Mouse (Mus musculus) spleen, postnatal 14 days (tissue): ENCODE data around the gene Syngr2.
"Not testable (repeated sequence)": the region's sequence is repeated elsewhere in the genome, so short reads cannot be mapped to it uniquely, and the experiment has no call there.

ENCODE experiments used
- DNase-seq, 2 experiments: peaks; one replicate each; pipeline ENCODE4 v3.0.0; 2021 to 2022; ENCODE audit warnings: low spot score in 2 of 2

Syngr2 gene

DNA sequence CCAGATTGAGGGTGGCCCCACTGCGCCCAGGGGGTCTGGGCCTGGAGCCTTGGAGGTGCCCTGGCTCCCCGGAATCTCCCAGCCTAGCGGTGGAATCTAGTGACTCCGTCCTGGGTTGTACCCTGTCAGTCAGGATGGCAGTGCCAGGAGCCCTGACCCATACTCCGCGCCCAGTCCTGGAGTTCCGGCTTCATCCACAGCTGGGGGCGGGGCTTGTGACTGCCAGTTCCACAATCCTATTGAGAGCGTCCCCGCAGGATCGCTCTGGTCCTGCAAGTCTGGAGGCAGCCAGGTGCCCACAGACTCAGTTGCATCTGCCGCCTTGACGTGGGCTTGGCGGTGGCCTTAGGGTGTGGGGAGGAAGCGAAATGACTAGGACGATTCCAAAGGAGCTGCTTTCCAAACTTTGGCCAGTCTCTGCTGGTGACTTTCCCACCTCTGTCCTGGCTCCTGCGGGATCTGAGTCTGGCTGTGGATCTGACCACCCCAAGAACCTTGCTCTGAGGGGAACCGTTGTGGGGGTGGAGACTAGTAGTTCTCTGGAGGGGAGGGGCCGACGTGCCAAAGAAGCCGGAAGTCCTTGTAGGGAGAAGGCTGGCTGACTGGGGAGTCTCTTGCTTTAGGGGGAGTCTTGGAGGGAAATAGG lies 1.1 kb downstream of the Syngr2 start:
- DNase-seq: peak; percentile 57 to 72

DNA sequence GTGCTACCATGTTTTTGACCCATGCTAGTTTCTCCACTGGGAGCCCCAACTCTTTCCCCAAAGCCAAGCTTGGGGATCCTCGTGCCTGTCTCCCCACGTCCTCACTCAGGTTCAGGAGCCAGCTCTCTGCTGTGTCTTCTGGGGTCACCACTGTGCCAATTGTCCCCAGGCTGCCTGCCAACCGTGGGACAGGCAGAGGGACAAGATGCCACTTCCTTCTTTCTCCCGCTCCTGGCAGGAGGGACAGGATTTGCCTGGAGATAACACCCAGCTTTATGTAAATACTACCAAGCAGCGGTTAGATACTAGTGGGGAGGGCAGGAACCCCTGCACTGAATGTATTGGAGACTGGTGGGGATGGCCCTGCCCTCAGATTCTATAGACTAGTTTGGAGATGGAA lies 4.4 kb downstream of the Syngr2 start:
- DNase-seq: no peak

DNA sequence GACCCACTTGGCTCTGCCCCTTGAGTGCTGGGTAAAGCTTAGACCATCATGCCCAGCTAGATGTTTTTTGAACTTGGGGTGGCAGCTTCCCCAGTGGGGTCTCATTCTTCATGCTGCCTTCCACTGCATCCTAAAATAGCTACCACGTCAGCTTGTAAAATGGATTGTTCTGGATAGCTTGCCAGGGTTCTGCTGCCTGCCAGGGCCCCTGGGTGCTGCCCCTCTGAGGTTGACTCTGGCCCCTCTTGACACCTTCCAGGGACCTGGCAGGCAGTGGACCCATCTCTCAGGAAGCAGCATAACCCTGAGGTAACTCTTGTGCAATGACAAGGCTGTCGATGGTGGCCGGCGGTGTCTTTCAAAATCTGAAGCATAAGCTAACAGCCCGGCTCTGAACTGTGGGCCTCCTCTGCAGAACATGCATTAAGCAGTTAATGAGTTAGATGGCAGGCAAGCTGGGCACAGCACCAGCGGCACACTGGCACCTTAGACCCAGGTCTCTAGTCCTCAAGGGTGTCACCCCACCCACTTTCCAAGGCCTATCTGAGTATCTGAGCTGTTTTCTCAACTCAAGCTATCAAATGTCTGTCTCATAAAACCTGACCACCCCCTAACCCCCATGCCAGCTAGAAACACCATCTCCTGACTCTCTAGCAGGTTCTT lies 5.4 kb downstream of the Syngr2 start:
- no peak for DNase-seq

DNA sequence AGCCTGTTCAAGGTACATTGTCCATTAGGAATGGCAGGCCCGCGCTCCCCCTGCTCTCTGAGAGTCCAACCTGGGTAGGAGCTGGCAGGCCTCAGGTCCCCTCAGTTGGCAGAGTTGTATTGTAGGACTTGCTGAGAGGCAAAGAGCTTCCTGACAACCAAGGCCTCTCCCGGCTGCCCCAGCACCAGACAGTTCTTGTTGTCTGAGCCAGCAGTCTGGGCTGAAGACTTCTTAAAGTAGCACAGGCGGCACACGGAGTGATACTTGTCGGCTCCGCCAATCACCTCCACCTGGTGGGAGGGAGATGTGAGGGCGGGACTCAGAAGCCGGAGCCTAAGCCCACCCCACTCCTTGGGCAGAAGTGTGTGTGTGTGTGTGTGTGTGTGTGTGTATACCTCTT lies 6.4 kb downstream of the Syngr2 start:
- DNase-seq: not testable (repeated sequence)

DNA sequence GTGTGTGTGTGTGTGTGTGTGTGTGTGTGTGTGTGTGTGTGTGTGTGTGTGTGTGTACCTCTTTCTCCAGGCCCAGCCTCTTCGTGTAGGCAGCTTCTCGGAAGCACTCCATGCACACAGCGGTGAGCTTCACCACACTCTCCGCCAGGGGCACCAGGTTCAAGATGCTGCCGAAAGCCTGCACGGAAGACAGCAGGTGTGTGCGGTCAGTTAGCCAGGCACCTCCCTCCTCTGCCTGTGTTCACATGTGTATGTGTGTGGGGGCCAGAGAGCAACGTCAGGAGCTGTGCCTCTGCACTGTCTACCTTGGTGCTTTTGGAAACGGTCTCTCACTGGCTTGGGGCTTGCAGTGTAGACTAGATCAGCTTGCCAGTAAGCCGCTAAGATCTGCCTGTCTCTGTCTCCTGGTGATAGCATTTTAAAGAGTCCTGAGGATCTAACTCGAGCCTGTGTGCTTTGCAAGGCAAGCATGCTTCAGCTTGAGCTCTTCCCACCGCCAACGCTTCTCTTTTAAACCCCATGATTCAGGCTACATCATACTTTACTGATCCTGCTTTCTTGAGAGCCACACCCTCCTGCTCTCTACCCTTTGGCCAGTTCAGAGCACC lies 7.0 kb downstream of the Syngr2 start:
- DNase-seq: no peak

DNA sequence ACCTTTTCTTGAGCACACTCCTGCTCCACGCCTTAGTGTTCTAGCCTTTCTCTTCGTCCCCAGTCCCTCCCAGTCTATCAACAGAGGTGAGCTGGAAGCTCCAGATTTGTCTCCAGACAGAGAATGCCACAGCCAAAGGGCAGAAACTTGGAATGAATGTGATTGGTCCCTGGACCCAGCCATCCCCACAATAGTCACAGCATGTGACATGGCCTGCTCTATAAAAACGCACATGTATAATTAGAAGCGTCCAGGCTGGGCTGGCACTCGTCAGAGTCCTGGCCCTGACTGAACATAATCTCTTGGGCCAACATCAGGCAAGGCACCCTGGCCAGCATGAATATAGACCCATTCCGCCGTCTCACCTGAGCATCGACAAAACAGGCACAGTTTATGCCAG lies 9.6 kb downstream of the Syngr2 start:
- DNase-seq: no peak

DNA sequence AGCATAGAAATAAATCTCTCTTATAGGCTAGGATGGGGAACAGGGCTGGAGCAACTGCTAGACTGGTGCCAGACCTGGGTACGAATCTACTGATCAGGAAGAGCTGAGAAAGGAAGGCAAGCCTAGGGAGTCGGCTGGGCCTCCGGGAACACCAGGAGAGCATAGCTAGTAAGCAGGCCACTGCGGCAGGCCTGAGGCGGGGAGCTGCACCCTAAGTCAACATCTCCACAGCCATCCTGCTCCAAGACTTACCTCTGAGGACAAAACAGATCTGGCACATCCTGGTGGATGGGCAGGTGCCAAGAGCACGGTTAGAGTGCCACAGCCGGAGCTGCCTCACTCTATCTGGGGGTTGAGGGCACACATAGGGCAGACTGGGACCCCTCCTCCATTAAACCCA lies 10.7 kb downstream of the Syngr2 start:
- no peak for DNase-seq

DNA sequence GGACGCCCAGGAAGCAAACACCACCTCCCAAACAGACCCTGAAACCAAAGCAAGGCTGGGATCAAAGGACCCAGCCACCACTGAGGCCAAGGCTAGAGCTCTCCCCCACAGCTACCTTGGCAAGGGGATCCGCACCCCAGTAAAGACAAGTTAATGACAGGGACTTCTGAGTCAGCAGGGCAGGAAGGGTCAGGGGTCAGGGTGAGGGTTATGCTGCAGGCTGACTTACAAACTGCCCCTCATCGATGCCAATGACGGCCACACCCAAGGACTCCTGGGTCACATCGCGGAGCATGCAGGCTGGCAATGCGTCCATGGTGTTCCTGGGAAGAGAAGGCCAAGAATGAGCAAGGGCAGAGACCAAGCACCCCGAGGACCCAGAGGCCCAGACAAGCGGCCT lies 12.4 kb downstream of the Syngr2 start:
- DNase-seq: no peak

DNA sequence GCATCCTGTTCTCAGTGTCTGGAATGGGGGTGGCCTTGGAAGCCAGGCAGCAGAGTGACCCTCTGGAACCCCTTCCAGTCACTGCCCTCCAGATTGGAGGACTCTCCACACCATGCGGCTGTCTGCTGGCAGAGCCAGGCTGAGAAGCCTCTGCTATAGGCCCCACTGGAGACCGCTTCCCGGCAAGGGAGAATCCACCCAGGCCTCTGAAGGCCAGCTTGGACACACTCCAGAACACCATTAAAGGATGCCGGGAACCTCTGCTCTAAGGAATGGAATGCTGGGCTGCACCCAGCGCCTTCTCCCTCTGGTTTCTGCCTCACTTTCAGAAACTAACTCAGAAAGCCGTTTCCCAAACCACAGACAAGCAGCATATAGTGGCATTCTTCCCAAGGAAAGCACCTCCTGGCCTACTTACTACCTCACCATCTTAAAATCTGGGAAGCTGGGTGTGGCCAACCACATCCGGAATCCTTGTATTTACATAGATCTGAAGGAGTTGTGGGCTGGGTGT lies 13.3 kb downstream of the Syngr2 start:
- no peak for DNase-seq

DNA sequence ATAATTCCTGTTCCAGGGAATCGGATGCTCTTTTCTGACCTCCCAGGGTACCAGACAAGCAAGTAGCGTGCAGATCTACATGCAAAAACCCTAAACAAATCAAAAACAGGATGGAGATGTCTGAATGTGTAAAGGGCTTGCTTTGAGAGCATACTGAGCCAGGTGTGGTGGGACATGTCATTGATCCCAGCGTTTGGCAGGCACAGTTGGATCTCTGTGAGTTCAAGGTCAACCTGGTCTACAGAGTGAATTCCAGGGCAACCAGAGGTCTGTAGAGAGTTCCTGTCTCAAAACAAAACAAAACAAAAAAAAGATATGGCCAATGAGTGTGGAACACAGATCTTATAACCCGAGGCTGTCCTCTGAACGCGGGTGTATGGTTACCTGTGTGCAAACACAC lies 13.9 kb downstream of the Syngr2 start:
- no peak for DNase-seq

DNA sequence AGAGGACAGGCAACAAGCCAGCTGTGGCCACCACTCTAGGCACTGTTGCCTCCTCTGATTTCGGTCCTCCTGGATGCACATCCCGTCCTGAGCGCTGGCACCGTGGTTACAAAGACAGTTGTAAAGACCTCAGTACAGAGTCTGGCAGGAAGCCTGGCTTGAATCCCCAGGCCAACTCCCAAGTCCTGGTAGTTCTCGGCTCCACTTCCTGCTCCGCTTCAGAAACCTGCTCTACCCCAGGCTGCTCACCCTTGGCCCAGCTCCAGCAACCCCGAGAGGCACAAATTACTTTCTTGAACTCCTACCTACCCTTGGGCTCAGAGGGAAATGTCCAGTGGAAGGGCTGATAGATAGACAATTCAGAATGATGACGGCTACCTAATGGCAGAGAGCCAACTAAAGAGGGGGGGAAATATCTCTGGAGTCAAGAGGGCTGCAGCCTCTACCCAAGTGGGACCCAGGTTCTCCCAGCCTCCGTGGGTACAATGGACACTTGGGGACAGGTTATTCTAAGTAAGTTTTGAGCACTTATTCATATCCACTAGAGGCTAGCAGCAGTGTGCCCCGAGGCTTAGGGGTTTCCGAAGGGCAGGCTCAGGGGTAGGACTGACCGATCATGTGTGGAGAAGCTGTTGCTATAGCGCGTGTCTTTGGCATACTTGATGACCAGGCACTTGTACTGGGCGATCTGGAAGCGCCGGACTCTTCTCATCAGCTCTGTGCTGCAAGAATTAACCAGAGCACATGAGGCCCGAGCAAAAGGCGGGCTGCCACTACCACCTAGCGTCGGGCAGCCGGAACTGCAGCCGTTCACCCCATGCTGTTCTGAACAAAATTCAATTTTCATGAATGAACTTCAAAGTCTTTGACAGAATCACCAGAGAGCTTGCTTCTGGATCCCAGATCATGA lies 14.8 kb downstream of the Syngr2 start:
- peak; percentile 68 to 82 for DNase-seq

DNA sequence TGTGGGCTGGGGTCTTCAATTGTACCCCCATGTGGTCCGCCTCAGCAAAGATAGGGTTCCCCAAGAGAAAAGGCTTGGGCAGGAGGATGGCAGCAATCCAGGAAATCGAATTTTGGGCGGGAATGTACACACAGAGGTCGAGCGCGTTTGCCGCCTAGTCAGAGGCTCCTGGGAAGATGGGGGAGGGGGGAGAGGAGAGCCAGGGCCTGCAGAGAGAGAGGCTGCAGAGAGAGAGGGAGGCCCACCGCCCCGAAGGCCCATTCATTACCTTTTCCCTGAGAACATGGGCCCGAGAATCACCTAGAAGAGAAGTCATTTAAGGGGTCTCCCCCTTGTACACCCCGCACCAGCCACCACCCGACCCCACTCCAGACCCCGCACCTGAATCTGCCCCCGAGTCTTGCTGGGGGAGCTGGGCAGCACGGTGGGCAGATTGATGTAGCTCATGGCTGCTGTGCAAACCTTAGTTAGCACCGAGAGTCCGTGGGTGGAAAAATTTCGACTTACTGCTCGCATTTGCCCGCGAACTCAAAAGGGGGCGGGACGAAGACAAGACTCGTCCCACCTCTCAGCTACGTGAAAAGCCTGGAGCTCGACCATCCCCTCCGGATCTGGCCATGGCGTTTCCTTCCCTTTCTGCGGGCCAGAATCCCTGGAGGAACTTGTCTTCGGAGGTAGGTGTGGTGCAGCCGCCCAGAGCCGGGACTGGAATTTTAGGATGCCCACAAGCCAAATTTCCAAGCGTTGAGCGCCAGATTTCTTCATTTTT lies 16.0 kb downstream of the Syngr2 start, which contains the start of the genes Afmid and Tk1:
Gene Afmid, plus strand, starts transcription at position 592 of the 769 bp plus-strand sequence.
Gene Tk1, minus strand, starts transcription at position 760 of the 769 bp plus-strand sequence.
- DNase-seq: peak; percentile 59 to 64

DNA sequence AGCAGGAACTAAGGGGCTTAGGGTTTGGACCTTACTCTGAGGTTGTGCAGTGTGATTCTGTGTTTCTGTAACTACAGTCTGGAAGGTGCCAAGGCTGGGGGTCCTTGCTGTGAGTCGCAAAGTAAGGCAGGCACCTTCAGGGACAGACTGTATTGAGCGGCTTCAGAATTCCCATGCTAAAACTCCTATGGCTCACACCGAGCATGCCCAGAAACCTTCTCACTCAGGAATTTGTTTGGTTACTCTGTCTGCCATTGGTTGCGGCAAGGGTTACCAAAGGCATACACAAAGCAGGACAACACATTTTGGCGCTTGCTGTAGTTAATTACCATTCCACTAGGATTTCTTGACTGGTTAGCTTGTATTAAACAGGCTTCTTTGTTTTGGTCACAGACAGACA lies 16.7 kb downstream of the Syngr2 start:
- no peak for DNase-seq

DNA sequence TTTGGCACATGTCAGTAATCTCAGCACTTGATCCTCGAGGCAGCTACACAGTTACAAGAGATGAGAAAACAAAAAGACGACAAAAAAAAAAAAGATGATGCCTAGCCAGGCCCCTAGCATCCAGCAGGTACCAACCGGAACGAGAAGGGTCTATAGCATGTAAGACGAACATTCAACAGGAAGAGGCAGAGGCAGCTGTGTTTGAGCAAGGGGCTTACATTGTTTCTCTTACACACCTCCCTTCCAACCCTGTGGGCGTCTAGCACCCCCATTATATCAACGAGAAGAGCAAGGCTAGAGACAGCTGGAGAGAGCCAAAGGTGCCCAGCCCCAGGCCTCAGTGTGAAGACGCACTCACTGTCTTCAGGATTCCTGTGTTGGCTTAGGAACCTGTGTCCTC lies 17.4 kb downstream of the Syngr2 start:
- no peak for DNase-seq

DNA sequence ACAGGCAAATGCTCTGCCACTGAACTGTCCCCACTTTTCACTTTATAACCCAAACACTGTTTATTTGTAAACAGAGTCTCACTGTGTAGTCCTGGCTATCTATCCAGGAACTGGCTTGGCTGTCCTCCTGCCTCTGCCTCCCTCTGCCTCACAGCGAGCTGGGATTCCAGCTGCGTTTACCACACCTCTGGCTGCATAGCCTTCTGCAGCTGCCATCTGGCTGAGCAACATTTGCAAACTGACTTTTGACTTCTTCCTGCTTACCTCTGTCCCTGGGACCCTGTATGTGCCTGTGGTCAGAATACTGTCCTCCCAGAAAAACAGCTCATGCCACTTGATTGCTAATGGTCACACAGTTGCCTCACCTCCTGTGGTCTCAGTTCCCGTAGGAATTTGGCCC lies 17.9 kb downstream of the Syngr2 start:
- DNase-seq: no peak

DNA sequence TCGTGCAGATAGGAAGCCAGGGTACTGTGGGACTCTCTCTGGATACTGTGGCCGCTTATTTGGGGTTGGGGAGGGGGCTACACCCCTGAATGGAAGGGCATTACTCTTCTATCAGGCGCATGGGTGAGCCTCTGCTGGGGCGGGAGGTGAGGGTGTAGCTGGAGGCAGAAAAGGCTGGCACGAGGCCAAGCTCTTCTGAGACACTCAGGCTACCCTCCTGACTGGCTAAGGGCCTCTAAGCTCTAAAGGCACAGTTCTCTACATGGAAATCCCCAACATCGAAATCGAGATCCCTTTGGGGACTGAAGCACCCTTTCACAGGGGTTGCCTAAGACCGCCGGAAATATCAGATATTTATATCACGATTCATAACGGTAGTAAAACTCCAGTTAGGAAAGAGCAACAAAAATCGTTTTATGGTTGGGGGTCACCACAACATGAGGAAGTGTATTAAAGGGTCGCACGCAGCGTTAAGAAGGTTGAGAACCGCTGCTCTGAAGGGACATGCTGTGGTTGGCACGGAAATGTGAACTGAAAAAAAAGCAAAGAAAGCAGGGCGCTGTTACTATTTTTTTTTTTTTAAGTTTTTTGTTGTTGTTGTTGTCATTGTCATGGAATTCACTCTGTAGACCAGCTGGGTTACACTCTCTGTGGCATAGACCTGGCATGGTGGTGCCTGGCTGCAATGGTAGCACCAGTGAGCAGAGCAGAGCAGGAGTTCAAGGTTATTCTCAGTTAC lies 18.9 kb downstream of the Syngr2 start:
- peak; percentile 60 to 69 for DNase-seq

DNA sequence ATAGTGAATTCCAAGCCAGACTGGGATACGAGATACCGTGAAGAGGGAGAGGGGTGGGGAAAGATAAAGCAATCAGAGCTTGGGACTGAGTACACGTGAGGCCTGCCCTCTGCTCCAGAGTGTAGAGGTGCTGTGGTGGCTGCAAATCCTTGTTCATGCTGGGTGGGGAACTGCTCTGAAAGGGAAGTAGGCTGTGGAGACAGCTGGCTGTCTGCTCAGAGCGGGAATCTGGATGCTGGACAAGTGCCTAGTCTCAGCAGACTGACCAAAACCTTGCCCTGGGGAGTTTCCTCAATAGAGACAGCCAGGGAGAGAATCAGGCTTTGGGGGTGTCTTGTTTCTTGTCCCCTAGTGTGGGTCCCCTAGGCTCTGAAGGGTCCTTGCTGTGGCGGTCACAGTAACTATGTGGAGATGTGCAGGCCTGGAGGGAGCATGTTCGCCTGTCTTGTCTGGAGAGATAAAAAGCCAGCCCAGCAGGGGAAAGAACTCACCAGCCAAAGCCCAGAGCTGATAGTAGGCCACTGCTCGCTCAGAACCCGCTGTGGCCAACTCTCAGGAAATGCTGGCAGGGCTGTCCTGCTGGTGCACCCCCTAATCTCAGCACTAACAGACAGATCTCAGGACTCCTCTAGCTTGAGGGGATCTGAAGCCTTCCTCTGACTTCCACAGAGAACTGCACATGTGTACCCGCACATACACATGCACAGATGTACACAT lies 19.6 kb downstream of the Syngr2 start:
- DNase-seq: no peak

DNA sequence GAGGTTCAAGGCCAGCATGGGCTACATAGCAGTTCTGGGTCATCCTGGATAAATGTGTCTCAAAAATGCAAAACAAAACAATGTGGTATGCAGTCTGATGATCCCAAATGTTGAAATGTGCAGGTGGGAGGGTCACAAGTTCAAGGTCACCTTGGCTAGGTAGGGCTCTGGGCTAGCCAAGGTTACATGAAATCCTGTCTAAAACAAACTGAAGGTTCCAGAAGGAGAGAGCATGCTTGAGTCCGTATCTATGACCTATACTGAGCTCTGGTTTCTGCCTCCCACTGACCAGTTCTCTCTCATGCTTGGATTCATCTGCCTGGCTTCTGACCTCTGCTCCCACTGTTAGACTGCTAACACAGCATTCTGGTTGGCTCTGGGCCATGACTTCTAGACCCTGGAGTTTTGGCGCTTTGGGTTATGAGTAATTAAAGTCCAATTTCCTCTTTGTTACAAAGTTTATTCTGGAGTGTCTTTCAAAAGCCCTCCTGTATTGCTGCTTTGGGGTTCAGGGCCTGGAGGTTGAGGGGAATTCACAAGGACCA lies 20.3 kb downstream of the Syngr2 start:
- DNase-seq: no peak

DNA sequence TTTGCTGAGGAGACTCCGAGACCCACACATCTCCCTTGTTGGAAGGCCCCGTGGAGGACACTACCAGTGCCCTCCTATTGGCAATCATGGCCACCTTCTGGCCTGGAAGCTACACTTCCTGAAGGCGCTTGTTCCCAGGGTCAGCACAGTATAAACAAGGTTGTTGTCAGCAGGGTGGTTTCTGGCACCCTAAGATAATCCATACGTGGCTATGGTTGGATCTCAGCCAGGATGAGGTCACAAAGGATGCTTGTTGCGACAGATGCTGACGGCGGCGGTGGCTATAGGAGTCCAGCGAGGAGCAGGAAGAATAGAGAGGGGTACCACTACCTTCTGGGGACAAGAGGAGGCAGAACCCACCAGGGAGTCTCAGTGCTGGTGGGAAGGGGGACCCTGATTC lies 20.9 kb downstream of the Syngr2 start:
- DNase-seq: peak; percentile 59 to 67
